Mouse (Mus musculus) heart, embryonic 12.5 days (tissue): ENCODE measurements at regions not wholly inside any gene's neighbourhood (a gene's known extent, or its start where the extent isn't known, plus 50 kb on each side); places are given as distances from the start of the nearest gene placed in this dataset.

ENCODE experiments used
- ATAC-seq: fragments of 200-750 bp; cut with Nextera tagmentation; 2 replicates; pipeline ENCODE4 v1.8.0; 2017; ENCODE audit warnings: moderate TSS enrichment, moderate library complexity; ENCODE audit not compliant: insufficient number of reproducible peaks, low FRiP score
- H3K27ac ChIP-seq: fragments of 300-500 bp; sonication (generic); 2 replicates; pipeline ENCODE4 v1.5.1; 2016; ENCODE audit warnings: mild to moderate bottlenecking, moderate library complexity; ENCODE audit not compliant: poor library complexity, severe bottlenecking
- H3K27me3 ChIP-seq: fragments of 300-500 bp; sonication (generic); replicated peaks from 2 replicates; pipeline ENCODE4 v1.6.1; 2016; ENCODE audit warnings: mild to moderate bottlenecking, moderate library complexity
- H3K36me3 ChIP-seq: fragments of 300-500 bp; sonication (generic); 2 replicates; pipeline ENCODE4 v1.6.1; 2016; ENCODE audit warnings: mild to moderate bottlenecking, moderate library complexity
- H3K4me1 ChIP-seq: fragments of 300-500 bp; sonication (generic); replicated peaks from 2 replicates; pipeline ENCODE4 v1.6.1; 2016; ENCODE audit warnings: mild to moderate bottlenecking
- H3K4me2 ChIP-seq: fragments of 300-500 bp; sonication (generic); 2 replicates; pipeline ENCODE4 v1.6.1; 2016; ENCODE audit warnings: mild to moderate bottlenecking, moderate library complexity
- H3K4me3 ChIP-seq: fragments of 300-500 bp; sonication (generic); 2 replicates; pipeline ENCODE4 v1.5.1; 2016; ENCODE audit warnings: mild to moderate bottlenecking
- H3K9ac ChIP-seq: fragments of 300-500 bp; sonication (generic); 2 replicates; pipeline ENCODE4 v1.6.1; 2016; ENCODE audit warnings: mild to moderate bottlenecking, moderate library complexity
- H3K9me3 ChIP-seq: fragments of 300-500 bp; sonication (generic); replicated peaks from 2 replicates; pipeline ENCODE4 v1.6.1; 2016; ENCODE audit warnings: mild to moderate bottlenecking, moderate library complexity
- WGBS: fragments of 180-500 bp; shearing (Covaris S2); methylation state at CpG from one replicate; pipeline ENCODE4 v1.1.7; 2016; 5-methylcytosine and 5-hydroxymethylcytosine counted together

GRCm38 (mm10) chr8:102497160-102497559 is 288.3 kb downstream of the Cdh11 start:
- Histone ChIP-seq H3K4me1 (no peaks in the 10 kb centered on the region), H3K27ac (no peak overlapping the region), H3K4me2 (no peak overlapping the region), H3K4me3 (no peak overlapping the region), H3K27me3 (no peaks in the 10 kb centered on the region), H3K9me3 (no peaks in the 10 kb centered on the region), H3K36me3 (no peaks in the 10 kb centered on the region), H3K9ac (no peak overlapping the region)
- 85% methylated on average over 5 of the region's 5 CpGs for WGBS
- ATAC-seq, result no peak

GRCm38 (mm10) chr8:102496698-102497097 is 288.7 kb downstream of the Cdh11 start:
- no peaks in the 10 kb centered on the region for H3K27me3 ChIP-seq
- no peaks in the 10 kb centered on the region for H3K9me3 ChIP-seq
- H3K4me1 ChIP-seq, result no peaks in the 10 kb centered on the region
- H3K27ac ChIP-seq, result no peak overlapping the region
- H3K4me2 ChIP-seq, result no peak overlapping the region
- no peak for ATAC-seq
- no peak overlapping the region for H3K9ac ChIP-seq
- no peaks in the 10 kb centered on the region for H3K36me3 ChIP-seq
- no peak overlapping the region for H3K4me3 ChIP-seq

DNA sequence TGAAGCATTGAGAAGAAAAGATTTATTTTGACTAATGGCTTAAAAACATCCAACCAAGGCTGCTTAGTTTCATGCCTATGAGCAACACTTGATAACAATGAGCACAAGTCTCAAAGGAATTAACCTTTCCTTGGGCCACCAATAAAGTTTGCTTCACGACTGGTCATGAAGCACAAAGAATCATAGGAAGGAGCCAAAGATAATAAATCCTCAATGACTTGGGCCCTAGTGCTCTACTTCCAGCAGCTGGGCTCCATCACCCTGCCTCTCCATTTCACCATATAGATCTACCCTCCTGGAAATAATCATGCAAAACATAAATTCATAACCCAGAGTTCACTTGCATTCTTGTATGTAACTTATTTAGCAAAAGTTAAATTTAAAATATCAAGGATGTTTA is 289.4 kb downstream of the Cdh11 start:
- 49% methylated on average over 1 of the region's 1 CpGs for WGBS
- no peak overlapping the region for H3K4me2 ChIP-seq
- ATAC-seq, result no peak

DNA sequence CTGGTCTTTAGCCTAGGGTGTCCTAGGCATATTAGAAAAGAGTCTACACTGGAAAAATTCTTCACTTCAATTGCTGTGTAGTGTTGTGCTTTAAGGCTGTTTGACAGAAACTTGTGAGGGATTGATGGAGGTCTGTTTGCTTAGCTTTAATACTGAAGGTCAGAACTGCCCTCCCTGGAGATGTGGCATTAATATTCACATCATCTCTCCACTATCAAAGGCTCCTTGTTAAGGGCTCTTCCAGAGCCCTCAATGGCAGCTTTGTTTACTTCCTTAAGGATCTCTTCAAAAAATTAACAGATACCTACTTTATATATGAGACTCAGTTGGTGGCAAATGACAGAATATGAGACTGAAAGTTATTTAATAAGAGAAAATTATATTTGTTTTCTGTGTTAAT is 294.4 kb downstream of the Cdh11 start:
- H3K27ac ChIP-seq, result no peak overlapping the region

More for the DNA sequence above, 289.4 kb downstream of the Cdh11 start:
- H3K27me3 ChIP-seq, result no peaks in the 10 kb centered on the region
- no peaks in the 10 kb centered on the region for H3K4me1 ChIP-seq
- H3K27ac ChIP-seq, result no peak overlapping the region
- no peak overlapping the region for H3K9ac ChIP-seq
- no peaks in the 10 kb centered on the region for H3K9me3 ChIP-seq
- no peaks in the 10 kb centered on the region for H3K36me3 ChIP-seq
- H3K4me3 ChIP-seq, result no peak overlapping the region

DNA sequence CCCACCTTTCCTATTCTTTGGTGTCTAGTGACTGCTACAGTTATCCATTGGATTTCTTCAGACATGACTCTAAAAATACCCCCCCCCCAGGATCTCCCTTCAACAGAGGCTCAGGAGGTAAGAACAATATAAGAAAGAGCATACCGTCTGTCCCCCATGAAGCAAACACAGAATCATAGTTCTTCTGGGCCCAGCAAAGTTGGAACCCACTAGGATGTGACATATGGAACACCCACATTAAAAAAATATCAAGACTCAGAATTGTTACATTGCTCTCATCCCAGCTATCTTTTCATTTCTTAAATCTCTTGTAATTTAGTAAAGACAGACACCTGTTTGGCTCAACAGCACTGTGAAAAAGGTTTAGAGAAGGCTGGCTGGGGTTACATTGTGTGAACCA is 297.2 kb downstream of the Cdh11 start:
- no peak overlapping the region for H3K9ac ChIP-seq
- H3K27ac ChIP-seq, result no peak overlapping the region
- WGBS, result 83% methylated on average over 1 of the region's 1 CpGs
- no peak overlapping the region for H3K4me3 ChIP-seq
- no peaks in the 10 kb centered on the region for H3K36me3 ChIP-seq
- no peak overlapping the region for H3K4me2 ChIP-seq
- H3K9me3 ChIP-seq, result no peaks in the 10 kb centered on the region
- no peaks in the 10 kb centered on the region for H3K4me1 ChIP-seq
- no peak for ATAC-seq
- no peaks in the 10 kb centered on the region for H3K27me3 ChIP-seq

More for the DNA sequence above, 294.4 kb downstream of the Cdh11 start:
- no peak for ATAC-seq
- H3K9me3 ChIP-seq, result no peaks in the 10 kb centered on the region
- no peaks in the 10 kb centered on the region for H3K4me1 ChIP-seq
- no peak overlapping the region for H3K9ac ChIP-seq
- no peaks in the 10 kb centered on the region for H3K27me3 ChIP-seq
- H3K4me2 ChIP-seq, result no peak overlapping the region
- no peaks in the 10 kb centered on the region for H3K36me3 ChIP-seq
- H3K4me3 ChIP-seq, result no peak overlapping the region

- Histone ChIP-seq H3K36me3 (no peaks in the 10 kb centered on the region), H3K27me3 (no peaks in the 10 kb centered on the region), H3K4me1 (no peaks in the 10 kb centered on the region), H3K27ac (no peak overlapping the region), H3K4me2 (no peak overlapping the region), H3K4me3 (no peak overlapping the region), H3K9me3 (no peaks in the 10 kb centered on the region), H3K9ac (no peak overlapping the region)
- WGBS, result 69% methylated on average over 6 of the region's 6 CpGs
- ATAC-seq, result no peak
Measured at GRCm38 (mm10) chr8:102487796-102488195, 297.6 kb downstream of the Cdh11 start.

- no peaks in the 10 kb centered on the region for H3K27me3 ChIP-seq
- WGBS, result 81% methylated on average over 12 of the region's 12 CpGs
- H3K36me3 ChIP-seq, result no peaks in the 10 kb centered on the region
- H3K9me3 ChIP-seq, result no peaks in the 10 kb centered on the region
- H3K4me1 ChIP-seq, result no peaks in the 10 kb centered on the region
- H3K27ac ChIP-seq, result no peak overlapping the region
- ATAC-seq, result no peak
- H3K4me2 ChIP-seq, result no peak overlapping the region
- H3K4me3 ChIP-seq, result no peak overlapping the region
- H3K9ac ChIP-seq, result no peak overlapping the region
Measured at GRCm38 (mm10) chr8:102475166-102475802, 310.2 kb downstream of the Cdh11 start.

- H3K36me3 ChIP-seq, result no peaks in the 10 kb centered on the region
- no peak overlapping the region for H3K4me2 ChIP-seq
- H3K27ac ChIP-seq, result no peak overlapping the region
- no peaks in the 10 kb centered on the region for H3K27me3 ChIP-seq
- H3K4me1 ChIP-seq, result no peaks in the 10 kb centered on the region
- WGBS, result 43% methylated on average over 2 of the region's 2 CpGs
- H3K9me3 ChIP-seq, result no peaks in the 10 kb centered on the region
- no peak for ATAC-seq
- no peak overlapping the region for H3K4me3 ChIP-seq
- no peak overlapping the region for H3K9ac ChIP-seq
Measured at GRCm38 (mm10) chr8:102474192-102474591, 311.2 kb downstream of the Cdh11 start.

- H3K27me3 ChIP-seq, result no peaks in the 10 kb centered on the region
- no peak overlapping the region for H3K9ac ChIP-seq
- H3K4me1 ChIP-seq, result no peaks in the 10 kb centered on the region
- no peak overlapping the region for H3K4me3 ChIP-seq
- H3K4me2 ChIP-seq, result no peak overlapping the region
- WGBS, result 86% methylated on average over 1 of the region's 1 CpGs
- no peak overlapping the region for H3K27ac ChIP-seq
- ATAC-seq, result no peak
- no peaks in the 10 kb centered on the region for H3K9me3 ChIP-seq
- no peaks in the 10 kb centered on the region for H3K36me3 ChIP-seq
Measured at GRCm38 (mm10) chr8:102471352-102471751, 314.1 kb downstream of the Cdh11 start.

- H3K4me2 ChIP-seq, result no peak overlapping the region
- no peaks in the 10 kb centered on the region for H3K9me3 ChIP-seq
- no peak overlapping the region for H3K27ac ChIP-seq
- 78% methylated on average over 2 of the region's 2 CpGs for WGBS
- H3K4me3 ChIP-seq, result no peak overlapping the region
- no peak overlapping the region for H3K9ac ChIP-seq
- no peaks in the 10 kb centered on the region for H3K36me3 ChIP-seq
- H3K4me1 ChIP-seq, result no peaks in the 10 kb centered on the region
- no peaks in the 10 kb centered on the region for H3K27me3 ChIP-seq
- no peak for ATAC-seq
Measured at GRCm38 (mm10) chr8:102462601-102463000, 322.8 kb downstream of the Cdh11 start.

DNA sequence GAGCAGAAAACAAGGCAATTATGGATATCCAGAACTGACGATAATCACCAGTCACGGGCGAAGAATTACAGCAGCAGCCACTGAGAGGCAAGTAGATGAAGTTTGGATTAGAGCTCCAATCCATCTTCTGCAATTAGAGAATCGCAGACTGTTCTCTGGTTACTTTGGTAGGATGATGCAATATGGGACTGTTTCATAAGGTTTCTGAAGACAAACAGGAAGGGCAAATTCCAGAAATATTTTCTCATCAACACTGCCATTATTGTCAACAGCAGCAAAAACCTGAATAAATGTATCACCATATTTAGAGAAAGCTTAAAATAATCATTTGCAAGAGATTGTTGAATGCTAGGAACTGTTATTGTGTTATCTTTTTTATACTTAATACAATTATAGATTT is 342.4 kb downstream of the Cdh11 start:
- no peaks in the 10 kb centered on the region for H3K4me1 ChIP-seq
- H3K4me3 ChIP-seq, result no peak overlapping the region
- WGBS, result 78% methylated on average over 4 of the region's 4 CpGs
- no peaks in the 10 kb centered on the region for H3K9me3 ChIP-seq
- no peaks in the 10 kb centered on the region for H3K27me3 ChIP-seq
- ATAC-seq, result no peak
- no peak overlapping the region for H3K9ac ChIP-seq
- H3K36me3 ChIP-seq, result no peaks in the 10 kb centered on the region
- H3K27ac ChIP-seq, result no peak overlapping the region
- H3K4me2 ChIP-seq, result no peak overlapping the region

GRCm38 (mm10) chr8:102421828-102422227 is 363.6 kb downstream of the Cdh11 start:
- H3K27ac ChIP-seq, result no peak overlapping the region
- H3K9me3 ChIP-seq, result no peaks in the 10 kb centered on the region
- no peaks in the 10 kb centered on the region for H3K27me3 ChIP-seq
- ATAC-seq, result no peak
- H3K36me3 ChIP-seq, result no peaks in the 10 kb centered on the region
- H3K4me3 ChIP-seq, result no peak overlapping the region
- H3K4me2 ChIP-seq, result no peak overlapping the region
- H3K4me1 ChIP-seq, result no peaks in the 10 kb centered on the region
- 75% methylated on average over 2 of the region's 2 CpGs for WGBS
- no peak overlapping the region for H3K9ac ChIP-seq
